Mouse (Mus musculus): ENCODE data around the gene Cers3.

GRCm38 (mm10) chr7:66811294-66811693 lies 68.0 kb downstream of the Cers3 start:
- TF ChIP-seq CTCF (IDR thresholded peaks at IDR 0.05; ENCODE audit: borderline replicate concordance, insufficient read depth, low read length): no peak
- TF ChIP-seq POLR2A (IDR thresholded peaks at IDR 0.05; ENCODE audit: low read depth, low read length): no peak
